Mouse (Mus musculus) kidney, postnatal 0 days (tissue): ENCODE measurements around the gene Erap1. TPM values are rescaled to one million over a fixed set of nuclear protein-coding genes. Genes with fewer than 3 reads are reported as not detected.

Source experiments
- ATAC-seq: fragments of 200-750 bp; cut with Nextera tagmentation; replicated peaks from 2 replicates; pipeline ENCODE4 v1.8.0; 2017; ENCODE audit warnings: low read depth, moderate number of reproducible peaks, moderate TSS enrichment, moderate library complexity; ENCODE audit not compliant: low FRiP score
- DNase-seq: peaks from one replicate; pipeline ENCODE4 v3.0.0-alpha.2; 2016; ENCODE audit warnings: low spot score
- H3K27ac ChIP-seq: fragments of 300-500 bp; sonication (generic); 2 replicates; pipeline ENCODE4 v1.5.1; 2014; ENCODE audit warnings: mild to moderate bottlenecking
- H3K27me3 ChIP-seq: fragments of 300-500 bp; sonication (generic); 2 replicates; pipeline ENCODE4 v1.6.1; 2014; ENCODE audit warnings: low read length, mixed read lengths; ENCODE audit not compliant: insufficient read depth
- H3K36me3 ChIP-seq: fragments of 300-500 bp; sonication (generic); 2 replicates; pipeline ENCODE4 v1.6.1; 2014; ENCODE audit warnings: low read length, mixed read lengths; ENCODE audit not compliant: insufficient read depth
- H3K4me1 ChIP-seq: fragments of 300-500 bp; sonication (generic); replicated peaks from 2 replicates; pipeline ENCODE4 v1.6.1; 2014; ENCODE audit warnings: antibody characterized with exemption, low read length, mixed read lengths; ENCODE audit not compliant: insufficient read depth
- H3K4me2 ChIP-seq: fragments of 300-500 bp; sonication (generic); 2 replicates; pipeline ENCODE4 v1.6.1; 2014; ENCODE audit warnings: mild to moderate bottlenecking, low read length, moderate library complexity, mixed read lengths
- H3K4me3 ChIP-seq: fragments of 300-500 bp; sonication (generic); replicated peaks from 2 replicates; pipeline ENCODE4 v1.5.1; 2014; ENCODE audit warnings: low read depth, low read length
- H3K9ac ChIP-seq: fragments of 300-500 bp; sonication (generic); 2 replicates; pipeline ENCODE4 v1.6.1; 2014; ENCODE audit warnings: low read depth, low read length
- H3K9me3 ChIP-seq: fragments of 300-500 bp; sonication (generic); replicated peaks from 2 replicates; pipeline ENCODE4 v1.6.1; 2016; ENCODE audit warnings: low read length, inconsistent platforms, mixed read lengths
- CTCF ChIP-seq: IDR thresholded peaks from 2 replicates; pipeline ENCODE4 v1.5.1; 2016; ENCODE audit warnings: antibody characterized with exemption, low read depth, mild to moderate bottlenecking, moderate library complexity
- WGBS: fragments of 180-500 bp; shearing (Covaris S2); extraction: QIAGEN DNeasy Blood & Tissue Kit; methylation state at CpG from one replicate; pipeline ENCODE4 v1.1.7; 2014; 5-methylcytosine and 5-hydroxymethylcytosine counted together
- polyA plus RNA-seq: library from polyadenylated mRNA; unstranded; fragments of >200 nt; fragmentation: Nextera tagmentation; extraction: Ambion mirVana; gene quantifications from 2 replicates; pipeline ENCODE4 v1.2.1, GENCODE M21; 2015

The Erap1 gene
- polyA plus RNA-seq, 1 experiment from 2014 or later, result 29.7 TPM

DNA sequence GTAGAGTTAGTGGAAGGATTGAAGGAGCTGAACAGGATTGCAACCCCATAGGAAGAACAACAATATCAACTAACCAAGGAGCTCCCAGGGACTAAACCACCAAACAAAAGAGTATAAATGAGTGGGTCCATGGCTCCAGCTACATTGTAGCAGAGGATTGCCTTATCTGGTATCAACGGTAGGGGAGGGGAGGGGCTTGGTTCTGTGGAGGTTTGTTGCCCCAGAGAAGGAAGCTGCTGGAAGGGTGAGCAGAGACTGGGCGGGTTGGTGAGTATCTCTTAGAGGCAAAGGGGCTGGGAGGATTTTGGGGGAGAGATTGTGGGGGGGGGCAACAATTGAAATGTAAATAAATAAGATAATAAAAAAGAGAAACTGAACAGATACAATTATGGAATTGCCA is 79.6 kb downstream of the Erap1 start:
- Histone ChIP-seq H3K27ac (no peak overlapping the region), H3K9me3 (no peaks in the 10 kb centered on the region), H3K9ac (no peak overlapping the region), H3K4me3 (no peak overlapping the region), H3K27me3 (no peaks in the 10 kb centered on the region), H3K36me3 (peaks cover 14% of the 10 kb centered on the region; the same call in 1 of the 2 replicates), H3K4me2 (no peak overlapping the region), H3K4me1 (no peaks in the 10 kb centered on the region)
- 94% methylated on average over 2 of the region's 2 CpGs for WGBS
- no peak for TF ChIP-seq CTCF
- ATAC-seq (no peak), DNase-seq (no peak)

DNA sequence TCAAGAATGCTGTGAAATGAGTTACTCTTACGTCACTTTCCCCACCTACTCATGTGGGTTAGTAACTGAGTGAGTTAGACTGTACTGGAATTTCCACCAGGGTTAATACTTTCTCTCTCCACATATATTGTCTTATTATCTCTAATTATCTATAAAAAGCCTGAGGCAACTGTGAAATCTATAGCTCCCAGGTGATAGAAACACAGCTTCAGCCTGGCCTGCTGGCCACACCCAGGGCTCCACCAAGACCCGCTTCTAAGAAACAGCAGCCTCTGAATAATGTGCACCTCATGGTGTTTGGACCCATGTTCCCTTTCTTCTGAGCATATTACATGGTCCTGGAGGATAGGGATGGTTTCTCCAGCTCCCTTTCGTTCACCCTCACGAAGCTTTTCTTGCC is 94.4 kb downstream of the Erap1 start:
- DNase-seq (no peak), ATAC-seq (no peak)
- Histone ChIP-seq H3K4me1 (no peaks in the 10 kb centered on the region), H3K27ac (no peak overlapping the region), H3K9me3 (no peaks in the 10 kb centered on the region), H3K27me3 (no peaks in the 10 kb centered on the region), H3K36me3 (peaks cover 33% of the 10 kb centered on the region; the same call in 1 of the 2 replicates), H3K4me3 (no peak overlapping the region), H3K4me2 (no peak overlapping the region), H3K9ac (no peak overlapping the region)
- 94% methylated on average over 4 of the region's 4 CpGs for WGBS
- TF ChIP-seq CTCF, result no peak

DNA sequence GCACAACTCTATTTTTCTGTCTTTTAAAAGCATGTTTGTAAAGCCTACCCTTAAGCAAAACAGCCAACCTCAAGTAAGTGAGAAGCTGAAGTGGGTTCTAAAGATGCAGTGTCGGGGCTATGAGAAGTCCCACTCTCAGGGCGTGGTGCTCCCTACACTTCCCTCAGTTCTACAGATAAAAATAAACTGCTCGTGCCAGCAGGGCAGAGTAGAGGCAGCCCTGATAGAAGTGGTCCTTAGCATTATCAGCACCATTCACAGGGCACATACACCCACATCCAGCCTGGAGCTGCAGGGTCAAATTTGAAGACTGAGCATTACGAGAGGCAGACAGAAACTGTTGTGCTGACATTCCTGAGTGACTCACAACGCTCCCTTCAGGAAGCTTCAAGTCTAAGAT is 96.5 kb downstream of the Erap1 start:
- no peak for ATAC-seq

DNA sequence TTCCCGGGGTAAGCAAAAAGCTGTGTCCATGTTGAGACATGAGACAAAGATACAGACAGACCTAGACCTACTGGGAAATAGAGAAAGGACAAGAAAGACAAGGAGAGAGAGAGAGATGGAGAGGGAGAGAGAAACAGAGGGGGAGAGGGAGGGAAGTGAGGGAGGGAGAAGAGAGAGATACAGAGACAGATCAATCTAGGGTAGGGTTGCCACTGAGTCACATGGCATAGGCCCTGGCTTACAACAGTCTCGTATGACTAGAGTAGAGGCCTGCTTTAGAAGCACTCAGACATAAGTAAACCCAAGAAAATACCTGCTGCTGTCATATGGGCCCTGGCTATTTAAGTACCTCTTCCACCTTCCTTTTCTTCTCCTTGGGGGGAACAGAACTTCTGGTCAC is 97.0 kb downstream of the Erap1 start:
- ATAC-seq, result no peak
- H3K36me3 ChIP-seq, result 0 out of 2 replicates have a peak, but pooled peaks cover 25% of the 10 kb centered on the region
- DNase-seq, result no peak

More for the DNA sequence above, 96.5 kb downstream of the Erap1 start:
- H3K4me2 ChIP-seq, result no peak overlapping the region
- H3K9ac ChIP-seq, result no peak overlapping the region
- no peak overlapping the region for H3K4me3 ChIP-seq
- no peak overlapping the region for H3K27ac ChIP-seq
- no peaks in the 10 kb centered on the region for H3K27me3 ChIP-seq
- no peak for TF ChIP-seq CTCF
- no peaks in the 10 kb centered on the region for H3K9me3 ChIP-seq
- H3K36me3 ChIP-seq, result 0 out of 2 replicates have a peak, but pooled peaks cover 27% of the 10 kb centered on the region
- WGBS, result 92% methylated on average over 5 of the region's 5 CpGs
- no peaks in the 10 kb centered on the region for H3K4me1 ChIP-seq
- no peak for DNase-seq

More for the DNA sequence above, 97.0 kb downstream of the Erap1 start:
- no peak overlapping the region for H3K4me2 ChIP-seq
- H3K4me3 ChIP-seq, result no peak overlapping the region
- H3K9ac ChIP-seq, result no peak overlapping the region
- H3K9me3 ChIP-seq, result no peaks in the 10 kb centered on the region
- 88% methylated on average over 2 of the region's 2 CpGs for WGBS
- H3K27ac ChIP-seq, result no peak overlapping the region
- no peaks in the 10 kb centered on the region for H3K27me3 ChIP-seq
- TF ChIP-seq CTCF, result no peak
- no peaks in the 10 kb centered on the region for H3K4me1 ChIP-seq

Other genes with a start within 250 kb of the Erap1 start
- gene Zfp72, start 248.7 kb upstream of the Erap1 start, polyA plus RNA-seq, result 6.6 and 7.1 TPM in 2 replicates
- 185 and 186 TPM in 2 replicates for gene Ftl1-ps1, start 239.9 kb upstream of the Erap1 start, polyA plus RNA-seq
- gene Zfp825, start 145.6 kb upstream of the Erap1 start, polyA plus RNA-seq, result 18.7 and 21.6 TPM in 2 replicates
- gene Cast, start 169.2 kb downstream of the Erap1 start, polyA plus RNA-seq, result 23.0 and 28.0 TPM in 2 replicates